Mouse (Mus musculus): ENCODE data around the gene Pptc7. TPM values are rescaled to one million over a fixed set of nuclear protein-coding genes. Genes with fewer than 3 reads are reported as not detected.

The Pptc7 gene
- polyA plus RNA-seq, 1 experiment, result 18.7 TPM

- Histone ChIP-seq H3K27ac (ENCODE audit: insufficient read depth, low read length) (no peak overlapping the region), H3K4me1 (ENCODE audit: control insufficient read depth, insufficient read depth, low read length) (peaks cover 5% of the 10 kb centered on the region), H3K4me3 (ENCODE audit: low read depth, low read length) (no peak overlapping the region), H3K36me3 (ENCODE audit: control insufficient read depth, insufficient read depth, low read length, poor library complexity, severe bottlenecking) (no peaks in the 10 kb centered on the region), H3K9ac (ENCODE audit: low read depth, poor library complexity, severe bottlenecking) (no peak overlapping the region), H3K9me3 (replicated peaks; ENCODE audit: control insufficient read depth, insufficient read depth, low read length, poor library complexity, severe bottlenecking) (no peaks in the 10 kb centered on the region), H3K27me3 (ENCODE audit: control insufficient read depth, insufficient read depth, low read length, poor library complexity, severe bottlenecking) (no peaks in the 10 kb centered on the region)
- TF ChIP-seq CTCF (IDR thresholded peaks at IDR 0.05; ENCODE audit: low read depth, low read length), result peak; percentile 42
- no peak for TF ChIP-seq POLR2A (IDR thresholded peaks at IDR 0.05; ENCODE audit: insufficient read depth, low read length)
- TF ChIP-seq EP300 (IDR thresholded peaks at IDR 0.05; ENCODE audit: insufficient read depth, low read depth, low read length), result no peak
Measured at GRCm38 (mm10) chr5:122265187-122265586, 19.0 kb upstream of the Pptc7 start.

GRCm38 (mm10) chr5:122265942-122266341 lies 18.2 kb upstream of the Pptc7 start:
- Histone ChIP-seq H3K9ac (ENCODE audit: low read depth, poor library complexity, severe bottlenecking) (no peak overlapping the region), H3K4me3 (ENCODE audit: low read depth, low read length) (no peak overlapping the region), H3K9me3 (replicated peaks; ENCODE audit: control insufficient read depth, insufficient read depth, low read length, poor library complexity, severe bottlenecking) (no peaks in the 10 kb centered on the region), H3K36me3 (ENCODE audit: control insufficient read depth, insufficient read depth, low read length, poor library complexity, severe bottlenecking) (no peaks in the 10 kb centered on the region), H3K27ac (ENCODE audit: insufficient read depth, low read length) (no peak overlapping the region), H3K27me3 (ENCODE audit: control insufficient read depth, insufficient read depth, low read length, poor library complexity, severe bottlenecking) (no peaks in the 10 kb centered on the region), H3K4me1 (ENCODE audit: control insufficient read depth, insufficient read depth, low read length) (peaks cover 5% of the 10 kb centered on the region)
- no peak for TF ChIP-seq EP300 (IDR thresholded peaks at IDR 0.05; ENCODE audit: insufficient read depth, low read depth, low read length)
- TF ChIP-seq POLR2A (IDR thresholded peaks at IDR 0.05; ENCODE audit: insufficient read depth, low read length), result no peak
- no peak for TF ChIP-seq CTCF (IDR thresholded peaks at IDR 0.05; ENCODE audit: low read depth, low read length)

GRCm38 (mm10) chr5:122267136-122267535 lies 17.0 kb upstream of the Pptc7 start:
- Histone ChIP-seq H3K4me1 (ENCODE audit: control insufficient read depth, insufficient read depth, low read length) (peaks cover 5% of the 10 kb centered on the region), H3K36me3 (ENCODE audit: control insufficient read depth, insufficient read depth, low read length, poor library complexity, severe bottlenecking) (no peaks in the 10 kb centered on the region), H3K27me3 (ENCODE audit: control insufficient read depth, insufficient read depth, low read length, poor library complexity, severe bottlenecking) (no peaks in the 10 kb centered on the region), H3K9ac (ENCODE audit: low read depth, poor library complexity, severe bottlenecking) (no peak overlapping the region), H3K9me3 (replicated peaks; ENCODE audit: control insufficient read depth, insufficient read depth, low read length, poor library complexity, severe bottlenecking) (no peaks in the 10 kb centered on the region), H3K4me3 (ENCODE audit: low read depth, low read length) (no peak overlapping the region), H3K27ac (ENCODE audit: insufficient read depth, low read length) (no peak overlapping the region)
- TF ChIP-seq EP300 (IDR thresholded peaks at IDR 0.05; ENCODE audit: insufficient read depth, low read depth, low read length), result no peak
- no peak for TF ChIP-seq POLR2A (IDR thresholded peaks at IDR 0.05; ENCODE audit: insufficient read depth, low read length)
- TF ChIP-seq CTCF (IDR thresholded peaks at IDR 0.05; ENCODE audit: low read depth, low read length), result no peak

- Histone ChIP-seq H3K9ac (ENCODE audit: low read depth, poor library complexity, severe bottlenecking) (no peak overlapping the region), H3K4me1 (ENCODE audit: control insufficient read depth, insufficient read depth, low read length) (peaks cover 5% of the 10 kb centered on the region), H3K36me3 (ENCODE audit: control insufficient read depth, insufficient read depth, low read length, poor library complexity, severe bottlenecking) (no peaks in the 10 kb centered on the region), H3K4me3 (ENCODE audit: low read depth, low read length) (no peak overlapping the region), H3K27me3 (ENCODE audit: control insufficient read depth, insufficient read depth, low read length, poor library complexity, severe bottlenecking) (no peaks in the 10 kb centered on the region), H3K27ac (ENCODE audit: insufficient read depth, low read length) (no peak overlapping the region), H3K9me3 (replicated peaks; ENCODE audit: control insufficient read depth, insufficient read depth, low read length, poor library complexity, severe bottlenecking) (no peaks in the 10 kb centered on the region)
- TF ChIP-seq CTCF (IDR thresholded peaks at IDR 0.05; ENCODE audit: low read depth, low read length) (peak; percentile 14), EP300 (IDR thresholded peaks at IDR 0.05; ENCODE audit: insufficient read depth, low read depth, low read length) (no peak)
Measured at GRCm38 (mm10) chr5:122267899-122268298, 16.3 kb upstream of the Pptc7 start.

- TF ChIP-seq EP300 (IDR thresholded peaks at IDR 0.05; ENCODE audit: insufficient read depth, low read depth, low read length), result 0 out of 2 replicates have a peak, but pooled peaks have one; percentile 8
- no peak for TF ChIP-seq POLR2A (IDR thresholded peaks at IDR 0.05; ENCODE audit: insufficient read depth, low read length)
- peaks cover 5% of the 10 kb centered on the region for H3K4me1 ChIP-seq (ENCODE audit: control insufficient read depth, insufficient read depth, low read length)
- H3K9me3 ChIP-seq (replicated peaks; ENCODE audit: control insufficient read depth, insufficient read depth, low read length, poor library complexity, severe bottlenecking), result no peaks in the 10 kb centered on the region
- H3K9ac ChIP-seq (ENCODE audit: low read depth, poor library complexity, severe bottlenecking), result no peak overlapping the region
- H3K36me3 ChIP-seq (ENCODE audit: control insufficient read depth, insufficient read depth, low read length, poor library complexity, severe bottlenecking), result no peaks in the 10 kb centered on the region
- no peaks in the 10 kb centered on the region for H3K27me3 ChIP-seq (ENCODE audit: control insufficient read depth, insufficient read depth, low read length, poor library complexity, severe bottlenecking)
- peak overlapping the region; percentile 3 for H3K27ac ChIP-seq (ENCODE audit: insufficient read depth, low read length)
- no peak overlapping the region for H3K4me3 ChIP-seq (ENCODE audit: low read depth, low read length)
Measured at GRCm38 (mm10) chr5:122268858-122269604, 15.1 kb upstream of the Pptc7 start.

- no peaks in the 10 kb centered on the region for H3K9me3 ChIP-seq (replicated peaks; ENCODE audit: control insufficient read depth, insufficient read depth, low read length, poor library complexity, severe bottlenecking)
- H3K36me3 ChIP-seq (ENCODE audit: control insufficient read depth, insufficient read depth, low read length, poor library complexity, severe bottlenecking), result no peaks in the 10 kb centered on the region
- H3K9ac ChIP-seq (ENCODE audit: low read depth, poor library complexity, severe bottlenecking), result no peak overlapping the region
- H3K4me1 ChIP-seq (ENCODE audit: control insufficient read depth, insufficient read depth, low read length), result peaks cover 10% of the 10 kb centered on the region
- TF ChIP-seq CTCF (IDR thresholded peaks at IDR 0.05; ENCODE audit: low read depth, low read length) (no peak), POLR2A (IDR thresholded peaks at IDR 0.05; ENCODE audit: insufficient read depth, low read length) (no peak), EP300 (IDR thresholded peaks at IDR 0.05; ENCODE audit: insufficient read depth, low read depth, low read length) (no peak)
- H3K27ac ChIP-seq (ENCODE audit: insufficient read depth, low read length), result no peak overlapping the region
- H3K27me3 ChIP-seq (ENCODE audit: control insufficient read depth, insufficient read depth, low read length, poor library complexity, severe bottlenecking), result no peaks in the 10 kb centered on the region
- H3K4me3 ChIP-seq (ENCODE audit: low read depth, low read length), result no peak overlapping the region
Measured at GRCm38 (mm10) chr5:122272821-122273220, 11.3 kb upstream of the Pptc7 start.

All from ES-Bruce4 (cell line).